Mouse (Mus musculus) neural tube, embryonic 14.5 days (tissue): Measurements from ENCODE around the gene Adamts9. TPM values are rescaled to one million over a fixed set of nuclear protein-coding genes. Genes with fewer than 3 reads are reported as not detected.

Experiments
- ATAC-seq: fragments of 200-750 bp; cut with Nextera tagmentation; 2 replicates; pipeline ENCODE4 v1.8.0; 2017; ENCODE audit warnings: low read depth, mild to moderate bottlenecking, moderate TSS enrichment, moderate library complexity
- H3K27ac ChIP-seq: fragments of 300-500 bp; sonication (generic); 2 replicates; pipeline ENCODE4 v1.5.1; 2014; ENCODE audit warnings: low read depth, mild to moderate bottlenecking, control low read depth, low read length, moderate library complexity, mixed read lengths
- H3K27me3 ChIP-seq: fragments of 300-500 bp; sonication (generic); 2 replicates; pipeline ENCODE4 v1.6.1; 2014; ENCODE audit warnings: low read length; ENCODE audit not compliant: control insufficient read depth, insufficient read depth
- H3K36me3 ChIP-seq: fragments of 300-500 bp; sonication (generic); 2 replicates; pipeline ENCODE4 v1.6.1; 2014; ENCODE audit warnings: low read length, mixed read lengths; ENCODE audit not compliant: control insufficient read depth, insufficient read depth
- H3K4me1 ChIP-seq: fragments of 300-500 bp; sonication (generic); 2 replicates; pipeline ENCODE4 v1.6.1; 2014; ENCODE audit warnings: low read length; ENCODE audit not compliant: control insufficient read depth, insufficient read depth
- H3K4me2 ChIP-seq: fragments of 300-500 bp; sonication (generic); 2 replicates; pipeline ENCODE4 v1.6.1; 2014; ENCODE audit warnings: mild to moderate bottlenecking, low read depth, low read length, control low read depth
- H3K4me3 ChIP-seq: fragments of 300-500 bp; sonication (generic); 2 replicates; pipeline ENCODE4 v1.5.1; 2014; ENCODE audit warnings: low read depth, low read length, control low read depth, mixed read lengths
- H3K9ac ChIP-seq: fragments of 300-500 bp; sonication (generic); replicated peaks from 2 replicates; pipeline ENCODE4 v1.6.1; 2014; ENCODE audit warnings: low read depth, mild to moderate bottlenecking, control low read depth, low read length, mixed read lengths
- H3K9me3 ChIP-seq: fragments of 300-500 bp; sonication (generic); 2 replicates; pipeline ENCODE4 v1.6.1; 2016; ENCODE audit warnings: low read length; ENCODE audit not compliant: control insufficient read depth
- WGBS: fragments of 180-500 bp; shearing (Covaris S2); extraction: QIAGEN DNeasy Blood & Tissue Kit; methylation state at CpG from one replicate; pipeline ENCODE4 v1.1.7; 2014; 5-methylcytosine and 5-hydroxymethylcytosine counted together
- polyA plus RNA-seq: library from polyadenylated mRNA; unstranded; fragments of >200 nt; fragmentation: Nextera tagmentation; extraction: Ambion mirVana; gene quantifications from 2 replicates; pipeline ENCODE4 v1.2.1, GENCODE M21; 2014

The Adamts9 gene
- polyA plus RNA-seq, 1 experiment from 2014 or later = 1.5 TPM

- ATAC-seq = no peak
- Histone ChIP-seq H3K27me3 (no peaks in the 10 kb centered on the region), H3K36me3 (no peaks in the 10 kb centered on the region), H3K4me3 (no peak overlapping the region), H3K4me2 (no peak overlapping the region), H3K9ac (no peak overlapping the region), H3K9me3 (no peaks in the 10 kb centered on the region), H3K4me1 (no peaks in the 10 kb centered on the region), H3K27ac (no peak overlapping the region)
- 67% methylated on average over 2 of the region's 2 CpGs for WGBS
These were observed 38.8 kb downstream of the Adamts9 start for GRCm38 (mm10) chr6:92904491-92904890.

- Histone ChIP-seq H3K4me2 (no peak overlapping the region), H3K9ac (no peak overlapping the region), H3K4me3 (no peak overlapping the region), H3K27me3 (no peaks in the 10 kb centered on the region), H3K27ac (no peak overlapping the region), H3K9me3 (no peaks in the 10 kb centered on the region), H3K4me1 (no peaks in the 10 kb centered on the region), H3K36me3 (no peaks in the 10 kb centered on the region)
- WGBS = 80% methylated on average over 1 of the region's 1 CpGs
- no peak for ATAC-seq
These were observed 39.3 kb downstream of the Adamts9 start for GRCm38 (mm10) chr6:92904037-92904436.

DNA sequence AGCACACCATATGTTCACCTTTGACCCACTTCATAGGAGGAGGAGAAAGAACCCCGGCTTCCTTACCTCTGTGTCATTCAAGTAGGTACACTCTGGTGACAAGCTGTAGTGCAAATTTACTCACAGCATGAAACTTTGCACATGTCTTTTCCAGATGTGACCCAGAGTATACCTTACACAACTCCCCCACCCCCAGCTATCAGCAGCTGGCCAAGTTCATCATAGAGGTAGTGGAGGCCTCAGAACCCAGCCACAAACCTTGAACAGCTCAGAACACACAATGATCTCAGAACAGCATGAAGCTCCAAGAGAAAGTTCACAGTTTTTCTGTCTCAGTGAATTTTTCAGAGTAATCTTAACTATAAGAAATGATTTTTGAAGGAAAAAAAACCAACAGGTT, 51.8 kb downstream of the Adamts9 start:
- 77% methylated on average over 1 of the region's 1 CpGs for WGBS
- Histone ChIP-seq H3K4me2 (no peak overlapping the region), H3K27ac (no peak overlapping the region), H3K36me3 (no peaks in the 10 kb centered on the region), H3K27me3 (no peaks in the 10 kb centered on the region), H3K9me3 (no peaks in the 10 kb centered on the region), H3K4me3 (no peak overlapping the region), H3K4me1 (no peaks in the 10 kb centered on the region), H3K9ac (no peak overlapping the region)
- no peak for ATAC-seq

DNA sequence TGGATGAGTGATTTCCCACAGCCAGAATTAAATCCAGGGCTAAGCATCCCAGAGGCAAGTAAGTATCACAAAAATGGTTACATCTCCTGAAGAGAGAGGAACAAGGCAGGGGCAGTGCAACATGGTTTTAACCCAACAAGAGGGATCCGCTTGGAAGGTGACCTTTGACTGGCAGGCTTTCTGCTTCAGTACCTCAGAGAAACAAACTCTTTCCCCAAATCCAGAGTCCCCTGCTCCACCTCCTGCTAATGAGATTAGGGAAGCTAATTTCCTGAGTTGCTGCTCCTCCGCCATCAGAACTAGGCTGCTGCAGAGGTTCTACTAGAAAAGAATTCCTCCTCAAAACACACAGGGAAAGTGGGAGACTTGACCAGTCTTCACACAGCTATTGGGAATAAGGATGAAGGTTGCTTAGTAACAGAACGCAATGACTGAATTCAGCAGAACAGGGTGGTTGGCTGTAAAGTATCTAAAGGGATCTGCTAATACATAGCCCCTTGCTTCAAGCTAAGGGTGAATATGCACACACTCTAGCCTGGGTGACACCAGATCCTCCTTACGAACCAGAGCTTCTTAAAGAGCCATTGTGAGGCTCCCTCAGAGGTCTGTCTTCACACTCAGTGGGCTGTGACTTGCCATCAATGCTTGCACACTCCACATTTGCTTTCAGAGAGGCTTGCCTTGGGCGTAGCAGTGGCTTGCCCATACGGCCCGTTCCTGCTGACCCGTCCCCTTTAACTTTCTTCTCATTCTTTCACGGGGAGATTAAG, 60.0 kb downstream of the Adamts9 start:
- Histone ChIP-seq H3K27ac (no peak overlapping the region), H3K4me3 (no peak overlapping the region), H3K9me3 (no peaks in the 10 kb centered on the region), H3K4me1 (no peaks in the 10 kb centered on the region), H3K9ac (no peak overlapping the region), H3K36me3 (no peaks in the 10 kb centered on the region), H3K27me3 (no peaks in the 10 kb centered on the region), H3K4me2 (no peak overlapping the region)
- no peak for ATAC-seq
- WGBS = 71% methylated on average over 9 of the region's 9 CpGs

DNA sequence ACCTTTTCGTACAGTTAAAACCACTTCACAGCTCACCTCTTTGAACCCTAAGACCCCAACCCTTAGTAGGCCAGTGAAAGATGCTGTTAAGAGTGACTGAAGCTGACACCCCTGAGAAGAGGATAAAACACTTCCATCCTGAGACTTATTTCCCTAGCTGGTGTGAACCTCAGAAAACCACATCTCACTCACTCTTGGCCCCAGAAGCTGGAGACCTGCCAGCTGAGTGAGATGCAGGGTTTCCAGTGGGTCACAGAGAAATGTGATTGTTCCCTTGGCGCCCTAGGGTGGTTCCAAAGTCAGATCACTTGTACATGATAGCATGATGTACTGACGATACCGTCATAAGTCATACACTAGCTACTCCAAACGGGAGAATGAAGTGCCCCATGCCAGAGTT, 60.8 kb downstream of the Adamts9 start:
- Histone ChIP-seq H3K4me2 (no peak overlapping the region), H3K4me1 (no peaks in the 10 kb centered on the region), H3K9me3 (no peaks in the 10 kb centered on the region), H3K4me3 (no peak overlapping the region), H3K36me3 (no peaks in the 10 kb centered on the region), H3K27ac (no peak overlapping the region), H3K27me3 (no peaks in the 10 kb centered on the region), H3K9ac (no peak overlapping the region)
- 79% methylated on average over 5 of the region's 5 CpGs for WGBS
- no peak for ATAC-seq

DNA sequence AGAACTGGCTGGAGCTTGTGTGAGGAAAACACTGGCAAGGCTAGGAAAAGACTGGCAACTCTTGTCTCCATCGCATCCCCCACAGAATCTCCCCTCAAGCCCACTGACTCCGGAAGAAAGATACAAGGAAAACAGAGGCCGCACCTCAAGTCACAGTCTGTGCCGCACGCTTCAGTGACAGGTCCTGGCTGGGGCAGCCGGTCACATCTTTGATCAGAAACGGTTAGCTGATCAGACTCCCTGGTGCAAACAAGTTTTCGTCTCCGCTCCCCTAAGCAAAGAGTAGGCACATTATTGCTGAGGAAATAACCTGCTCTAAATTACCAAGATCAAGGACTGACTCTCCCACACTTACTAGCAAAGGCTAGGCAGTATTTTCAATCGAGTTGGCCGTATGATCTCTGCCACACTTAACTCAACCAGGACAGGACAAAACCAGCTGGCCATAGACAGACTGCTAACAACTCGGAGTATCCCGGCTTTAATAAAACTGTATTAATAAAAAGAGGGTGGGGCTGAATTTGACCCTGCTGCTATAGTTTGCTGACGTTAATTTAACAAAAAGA, 63.5 kb downstream of the Adamts9 start:
- Histone ChIP-seq H3K9me3 (no peaks in the 10 kb centered on the region), H3K4me2 (no peak overlapping the region), H3K9ac (no peak overlapping the region), H3K4me1 (no peaks in the 10 kb centered on the region), H3K27me3 (no peaks in the 10 kb centered on the region), H3K36me3 (no peaks in the 10 kb centered on the region), H3K27ac (no peak overlapping the region), H3K4me3 (no peak overlapping the region)
- 79% methylated on average over 14 of the region's 14 CpGs for WGBS
- no peak for ATAC-seq

DNA sequence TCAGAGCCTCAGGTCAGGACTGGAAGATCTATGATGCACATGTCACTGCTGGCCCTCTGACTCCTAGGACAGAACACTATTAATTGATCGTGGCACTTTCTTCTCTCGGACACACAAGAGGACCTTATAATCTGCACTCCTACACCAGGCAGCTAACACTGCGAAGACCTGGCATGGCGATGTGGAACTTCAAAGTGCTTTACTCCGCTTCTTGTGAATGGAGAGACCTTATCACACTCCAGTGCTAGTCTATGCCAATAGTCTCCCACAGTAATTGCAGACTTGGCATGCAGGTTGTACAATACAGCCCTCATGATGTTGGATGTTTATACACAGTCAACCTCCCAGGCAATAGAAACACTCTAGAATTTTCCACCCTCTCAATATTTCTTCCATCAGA, 64.5 kb downstream of the Adamts9 start:
- no peak overlapping the region for H3K4me3 ChIP-seq
- no peak overlapping the region for H3K4me2 ChIP-seq
- 93% methylated on average over 5 of the region's 5 CpGs for WGBS
- no peaks in the 10 kb centered on the region for H3K4me1 ChIP-seq
- no peaks in the 10 kb centered on the region for H3K36me3 ChIP-seq
- H3K27ac ChIP-seq = no peak overlapping the region
- ATAC-seq = no peak
- H3K9me3 ChIP-seq = no peaks in the 10 kb centered on the region
- H3K9ac ChIP-seq = no peak overlapping the region
- no peaks in the 10 kb centered on the region for H3K27me3 ChIP-seq

DNA sequence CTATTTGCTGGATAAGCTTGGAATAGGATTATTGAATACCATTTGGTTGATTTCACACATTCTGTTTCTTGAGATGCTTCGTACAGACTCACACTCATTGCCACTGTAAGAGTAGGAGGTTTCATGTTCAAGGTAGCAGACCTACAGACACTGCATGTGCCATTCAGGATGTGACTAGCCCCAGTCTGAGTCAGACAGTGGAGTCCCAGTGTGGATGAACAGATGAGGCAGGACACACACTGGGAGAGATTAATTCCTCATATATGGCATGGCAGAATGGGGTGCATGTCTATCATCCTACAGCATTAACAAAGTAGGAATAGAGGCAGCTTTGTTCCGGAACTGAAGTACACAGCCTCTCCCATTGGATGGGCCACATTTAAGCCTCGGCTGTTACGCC, 66.1 kb downstream of the Adamts9 start:
- Histone ChIP-seq H3K4me1 (no peaks in the 10 kb centered on the region), H3K9ac (no peak overlapping the region), H3K36me3 (no peaks in the 10 kb centered on the region), H3K27me3 (no peaks in the 10 kb centered on the region), H3K4me3 (no peak overlapping the region), H3K27ac (no peak overlapping the region), H3K9me3 (no peaks in the 10 kb centered on the region), H3K4me2 (no peak overlapping the region)
- 96% methylated on average over 4 of the region's 4 CpGs for WGBS
- no peak for ATAC-seq

- H3K27me3 ChIP-seq = no peaks in the 10 kb centered on the region
- no peak for ATAC-seq
- 84% methylated on average over 5 of the region's 5 CpGs for WGBS
- H3K9ac ChIP-seq = no peak overlapping the region
- H3K36me3 ChIP-seq = no peaks in the 10 kb centered on the region
- H3K9me3 ChIP-seq = no peaks in the 10 kb centered on the region
- no peaks in the 10 kb centered on the region for H3K4me1 ChIP-seq
- H3K4me3 ChIP-seq = no peak overlapping the region
- no peak overlapping the region for H3K27ac ChIP-seq
- H3K4me2 ChIP-seq = no peak overlapping the region
These were observed 67.2 kb downstream of the Adamts9 start for GRCm38 (mm10) chr6:92876121-92876520.
